Mouse (Mus musculus): ENCODE data around the gene Spag9. TPM values are rescaled to one million over a fixed set of nuclear protein-coding genes. Genes with fewer than 3 reads are reported as not detected.

Gene Spag9
- polyA plus RNA-seq, 1 experiment from 2014 or later = 64.1 TPM

- Histone ChIP-seq H3K27ac (ENCODE audit: low read depth, low read length) (no peak overlapping the region), H3K36me3 (ENCODE audit: control insufficient read depth, insufficient read depth) (no peaks in the 10 kb centered on the region), H3K4me3 (ENCODE audit: low read depth, low read length) (no peak overlapping the region), H3K4me1 (replicated peaks; ENCODE audit: control insufficient read depth, insufficient read depth, low read length) (peaks cover 11% of the 10 kb centered on the region; the same call in 1 of the 2 replicates), H3K9ac (ENCODE audit: low read depth, low read length) (no peak overlapping the region), H3K9me3 (ENCODE audit: control insufficient read depth) (no peaks in the 10 kb centered on the region), H3K27me3 (replicated peaks; ENCODE audit: control insufficient read depth, insufficient read depth, low read length) (no peaks in the 10 kb centered on the region), H3K4me2 (replicated peaks; ENCODE audit: low read depth) (no peak overlapping the region; the same call in 1 of the 2 replicates)
- no peak for TF ChIP-seq CTCF (IDR thresholded peaks at IDR 0.05; ENCODE audit: low read depth)
- whole genome bisulfite sequencing = 75% methylated on average over 12 of the region's 12 CpGs
- no peak for ATAC-seq
Measured at GRCm38 (mm10) chr11:94148105-94148696, 152.3 kb downstream of the Spag9 start.

DNA sequence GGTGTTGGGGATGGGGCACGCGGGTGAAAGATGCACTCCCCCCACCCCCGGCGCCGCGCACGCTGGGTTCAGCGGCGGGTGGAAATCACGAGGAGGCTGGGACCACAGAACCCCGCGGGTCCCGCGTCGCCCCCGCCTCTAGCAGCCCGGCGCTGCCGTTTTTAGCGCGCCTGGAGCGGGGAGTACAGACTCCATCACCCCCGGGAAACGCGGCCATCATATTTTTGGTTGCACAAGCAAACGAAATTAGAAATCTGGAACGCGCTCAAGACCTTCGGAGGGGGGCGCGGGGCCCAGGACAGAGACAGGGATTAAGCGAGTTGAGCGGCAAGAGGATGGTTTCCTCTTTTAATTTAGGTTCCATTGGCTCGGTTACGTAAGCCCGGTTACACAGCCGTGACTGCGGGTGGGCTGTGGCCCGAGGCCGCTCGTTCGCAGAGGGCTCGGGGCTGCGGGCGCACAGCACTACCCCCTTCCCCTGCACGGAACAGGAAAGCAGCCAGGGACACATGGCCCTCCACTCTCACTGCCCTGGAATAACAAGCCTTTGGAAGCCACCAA lies 153.1 kb downstream of the Spag9 start:
- Histone ChIP-seq H3K4me2 (replicated peaks; ENCODE audit: low read depth) (peak overlapping the region; percentile 85), H3K9ac (ENCODE audit: low read depth, low read length) (peak overlapping the region; percentile 50), H3K4me3 (ENCODE audit: low read depth, low read length) (peak overlapping the region; percentile 44), H3K4me1 (replicated peaks; ENCODE audit: control insufficient read depth, insufficient read depth, low read length) (peaks cover 11% of the 10 kb centered on the region; the same call in 1 of the 2 replicates), H3K27ac (ENCODE audit: low read depth, low read length) (no peak overlapping the region), H3K36me3 (ENCODE audit: control insufficient read depth, insufficient read depth) (no peaks in the 10 kb centered on the region), H3K9me3 (ENCODE audit: control insufficient read depth) (no peaks in the 10 kb centered on the region), H3K27me3 (replicated peaks; ENCODE audit: control insufficient read depth, insufficient read depth, low read length) (no peaks in the 10 kb centered on the region)
- no peak for ATAC-seq
- no peak for TF ChIP-seq CTCF (IDR thresholded peaks at IDR 0.05; ENCODE audit: low read depth)
- WGBS = 1% methylated on average over 46 of the region's 46 CpGs

DNA sequence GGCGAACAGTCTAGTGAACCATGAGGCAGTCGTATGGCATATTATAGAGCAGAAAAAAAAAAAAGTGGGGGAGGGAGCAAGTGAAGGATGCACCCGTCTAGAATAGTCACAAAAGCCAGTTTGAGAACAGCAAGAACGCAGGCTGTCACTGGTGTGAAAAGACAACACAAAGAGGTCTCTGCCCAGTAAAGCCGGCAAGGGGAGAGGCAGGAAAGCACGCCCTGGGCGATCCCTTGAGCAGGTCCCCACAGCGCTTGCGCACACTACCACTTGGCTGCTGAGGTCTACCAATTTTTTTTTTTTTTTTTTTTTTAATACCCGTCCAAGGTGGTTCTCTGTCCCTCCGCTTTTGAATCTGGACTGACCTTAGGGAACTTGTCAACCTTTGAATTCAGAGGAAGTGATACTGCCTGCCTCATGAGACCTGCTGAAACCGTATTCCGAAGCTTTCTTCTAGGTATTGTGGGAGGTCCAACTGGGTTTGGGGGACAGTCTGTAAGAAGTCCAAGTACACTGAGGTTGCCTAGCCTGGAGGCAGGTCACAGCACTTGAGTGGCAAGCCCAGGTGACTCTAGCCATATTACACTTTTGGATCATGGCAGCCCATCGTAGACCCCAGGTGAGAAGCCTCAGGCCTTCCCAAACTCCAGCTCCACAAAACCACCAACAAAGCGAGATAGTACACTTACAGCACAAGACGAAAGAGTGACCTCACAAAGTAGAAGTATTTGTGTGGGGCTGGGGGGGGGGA lies 153.8 kb downstream of the Spag9 start:
- H3K27me3 ChIP-seq (replicated peaks; ENCODE audit: control insufficient read depth, insufficient read depth, low read length) = no peaks in the 10 kb centered on the region
- H3K4me2 ChIP-seq (replicated peaks; ENCODE audit: low read depth) = peak overlapping the region; percentile 85
- no peak for TF ChIP-seq CTCF (IDR thresholded peaks at IDR 0.05; ENCODE audit: low read depth)
- peak overlapping the region; percentile 44 for H3K4me3 ChIP-seq (ENCODE audit: low read depth, low read length)
- peaks cover 11% of the 10 kb centered on the region; the same call in 1 of the 2 replicates for H3K4me1 ChIP-seq (replicated peaks; ENCODE audit: control insufficient read depth, insufficient read depth, low read length)
- 39% methylated on average over 16 of the region's 16 CpGs for WGBS
- H3K27ac ChIP-seq (ENCODE audit: low read depth, low read length) = no peak overlapping the region
- H3K9me3 ChIP-seq (ENCODE audit: control insufficient read depth) = no peaks in the 10 kb centered on the region
- peak overlapping the region; percentile 50; the same call in 1 of the 2 replicates for H3K9ac ChIP-seq (ENCODE audit: low read depth, low read length)
- no peak for ATAC-seq
- no peaks in the 10 kb centered on the region for H3K36me3 ChIP-seq (ENCODE audit: control insufficient read depth, insufficient read depth)

DNA sequence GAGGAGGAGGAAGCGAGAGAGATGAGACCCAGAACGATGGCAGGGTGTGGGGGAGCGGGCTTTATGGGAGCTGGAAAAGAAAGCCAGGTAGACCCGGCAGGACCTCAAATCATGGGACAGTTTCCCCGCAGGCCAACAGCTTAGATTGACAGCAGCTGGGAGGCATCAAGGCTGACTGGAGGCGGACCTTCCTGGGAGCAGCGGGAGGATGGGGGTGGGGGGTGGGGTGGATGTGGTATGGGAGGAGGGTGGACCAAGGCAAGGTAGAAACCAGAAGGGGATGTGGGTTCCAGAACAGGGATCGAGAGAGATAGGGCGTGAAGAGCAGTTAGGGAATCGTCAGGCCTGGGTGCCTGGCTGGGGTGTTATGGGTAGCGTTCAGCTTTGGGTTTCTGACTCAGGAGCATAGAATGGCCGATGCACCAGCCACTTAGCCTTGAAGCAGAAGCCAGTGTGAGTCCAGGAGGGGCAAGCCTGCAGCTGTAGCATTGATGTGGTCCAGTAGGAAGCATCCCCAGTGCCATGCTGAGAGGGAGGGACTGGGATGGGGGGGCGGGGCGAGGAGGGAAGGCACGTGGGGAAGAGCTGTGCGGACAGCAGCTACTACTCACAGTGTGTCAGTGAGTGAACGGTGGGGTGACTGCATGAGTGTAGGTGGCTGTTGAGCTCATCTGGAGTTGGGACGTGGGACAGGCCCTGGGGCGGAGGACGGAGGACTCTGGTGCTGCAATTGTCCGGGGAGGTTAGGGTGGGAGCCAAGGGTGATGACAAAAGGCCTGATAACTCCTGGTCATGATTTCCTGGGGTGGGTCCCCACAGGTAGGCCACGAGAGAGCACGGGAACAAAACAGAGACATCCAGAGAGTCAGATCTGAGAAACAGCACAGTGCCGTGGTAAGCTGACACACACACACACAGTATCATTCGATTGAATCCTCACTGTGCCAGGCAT lies 154.9 kb downstream of the Spag9 start:
- Histone ChIP-seq H3K4me2 (replicated peaks; ENCODE audit: low read depth) (no peak overlapping the region), H3K9ac (ENCODE audit: low read depth, low read length) (no peak overlapping the region), H3K4me1 (replicated peaks; ENCODE audit: control insufficient read depth, insufficient read depth, low read length) (peaks cover 11% of the 10 kb centered on the region; the same call in 1 of the 2 replicates), H3K27me3 (replicated peaks; ENCODE audit: control insufficient read depth, insufficient read depth, low read length) (no peaks in the 10 kb centered on the region), H3K27ac (ENCODE audit: low read depth, low read length) (no peak overlapping the region), H3K36me3 (ENCODE audit: control insufficient read depth, insufficient read depth) (no peaks in the 10 kb centered on the region), H3K9me3 (ENCODE audit: control insufficient read depth) (no peaks in the 10 kb centered on the region), H3K4me3 (ENCODE audit: low read depth, low read length) (no peak overlapping the region)
- no peak for ATAC-seq
- 58% methylated on average over 25 of the region's 25 CpGs for WGBS
- TF ChIP-seq CTCF (IDR thresholded peaks at IDR 0.05; ENCODE audit: low read depth) = no peak

DNA sequence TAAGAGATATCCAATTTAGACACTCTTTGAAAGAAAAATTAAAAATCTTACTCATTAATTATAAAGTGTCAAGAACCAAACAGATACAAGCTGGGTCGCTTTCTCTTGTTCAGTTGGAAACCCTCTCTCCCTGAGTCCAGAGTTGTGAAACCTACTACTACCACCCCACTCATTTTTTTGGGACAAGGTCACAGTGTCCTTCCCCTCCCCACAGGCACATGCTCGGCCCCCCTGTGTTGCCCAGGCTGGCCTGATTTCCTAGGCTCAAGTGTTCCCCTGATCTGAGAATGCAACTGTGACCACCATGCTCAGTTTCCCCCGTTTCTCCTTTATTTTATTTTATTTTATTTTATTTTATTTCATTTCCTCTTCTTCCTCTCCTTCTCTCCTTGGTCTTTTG lies 158.3 kb downstream of the Spag9 start:
- Histone ChIP-seq H3K9me3 (ENCODE audit: control insufficient read depth) (no peaks in the 10 kb centered on the region), H3K4me3 (ENCODE audit: low read depth, low read length) (no peak overlapping the region), H3K36me3 (ENCODE audit: control insufficient read depth, insufficient read depth) (no peaks in the 10 kb centered on the region), H3K27me3 (replicated peaks; ENCODE audit: control insufficient read depth, insufficient read depth, low read length) (no peaks in the 10 kb centered on the region), H3K27ac (ENCODE audit: low read depth, low read length) (no peak overlapping the region), H3K4me1 (replicated peaks; ENCODE audit: control insufficient read depth, insufficient read depth, low read length) (peaks cover 6% of the 10 kb centered on the region; the same call in 1 of the 2 replicates), H3K9ac (ENCODE audit: low read depth, low read length) (no peak overlapping the region), H3K4me2 (replicated peaks; ENCODE audit: low read depth) (no peak overlapping the region)
- ATAC-seq = no peak
- TF ChIP-seq CTCF (IDR thresholded peaks at IDR 0.05; ENCODE audit: low read depth) = no peak
- 93% methylated on average over 3 of the region's 3 CpGs for WGBS

Data from intestine, postnatal 0 days (tissue).